Mouse (Mus musculus) forebrain, embryonic 14.5 days (tissue): ENCODE measurements around the gene Arap1. TPM values are rescaled to one million over a fixed set of nuclear protein-coding genes. Genes with fewer than 3 reads are reported as not detected.
A peak's percentile ranks its signal among the peaks of the same experiment; 100 is the strongest.

Source experiments
- ATAC-seq: fragments of 200-750 bp; cut with Nextera tagmentation; 2 replicates; pipeline ENCODE4 v1.8.0; 2017; ENCODE audit warnings: mild to moderate bottlenecking, moderate library complexity
- DNase-seq: peaks from one replicate; pipeline ENCODE4 v3.0.0-alpha.2; 2015; ENCODE audit warnings: low spot score
- H3K27ac ChIP-seq: fragments of 300-500 bp; sonication (generic); 2 replicates; pipeline ENCODE4 v1.5.1; 2014; ENCODE audit warnings: low read depth, mild to moderate bottlenecking, control low read depth, low read length, moderate library complexity
- H3K27me3 ChIP-seq: fragments of 300-500 bp; sonication (generic); replicated peaks from 2 replicates; pipeline ENCODE4 v1.6.1; 2014; ENCODE audit warnings: low read length, control low read depth, mixed read lengths; ENCODE audit not compliant: control insufficient read depth, insufficient read depth
- H3K36me3 ChIP-seq: fragments of 300-500 bp; sonication (generic); 2 replicates; pipeline ENCODE4 v1.6.1; 2014; ENCODE audit warnings: low read length, control low read depth; ENCODE audit not compliant: control insufficient read depth, insufficient read depth
- H3K4me1 ChIP-seq: fragments of 300-500 bp; sonication (generic); 2 replicates; pipeline ENCODE4 v1.6.1; 2014; ENCODE audit warnings: antibody characterized with exemption, low read length, control low read depth; ENCODE audit not compliant: control insufficient read depth, insufficient read depth
- H3K4me2 ChIP-seq: fragments of 300-500 bp; sonication (generic); 2 replicates; pipeline ENCODE4 v1.6.1; 2014; ENCODE audit warnings: mild to moderate bottlenecking, control low read depth, low read length
- H3K4me3 ChIP-seq: fragments of 300-500 bp; sonication (generic); 2 replicates; pipeline ENCODE4 v1.5.1; 2014; ENCODE audit warnings: low read depth, low read length, control low read depth
- H3K9ac ChIP-seq: fragments of 300-500 bp; sonication (generic); 2 replicates; pipeline ENCODE4 v1.6.1; 2014; ENCODE audit warnings: mild to moderate bottlenecking, low read length, control low read depth, moderate library complexity
- H3K9me3 ChIP-seq: fragments of 300-500 bp; sonication (generic); replicated peaks from 2 replicates; pipeline ENCODE4 v1.6.1; 2016; ENCODE audit warnings: low read length, control low read depth, mixed read lengths; ENCODE audit not compliant: control insufficient read depth
- WGBS: fragments of 180-500 bp; shearing (Covaris S2); extraction: QIAGEN DNeasy Blood & Tissue Kit; methylation state at CpG from one replicate; pipeline ENCODE4 v1.1.7; 2014; 5-methylcytosine and 5-hydroxymethylcytosine counted together
- polyA plus RNA-seq: library from polyadenylated mRNA; unstranded; fragments of >200 nt; fragmentation: Nextera tagmentation; extraction: Ambion mirVana; gene quantifications from 2 replicates; pipeline ENCODE4 v1.2.1, GENCODE M21; 2014

Gene Arap1
- polyA plus RNA-seq, 1 experiment from 2014 or later: 5.8 TPM

DNA sequence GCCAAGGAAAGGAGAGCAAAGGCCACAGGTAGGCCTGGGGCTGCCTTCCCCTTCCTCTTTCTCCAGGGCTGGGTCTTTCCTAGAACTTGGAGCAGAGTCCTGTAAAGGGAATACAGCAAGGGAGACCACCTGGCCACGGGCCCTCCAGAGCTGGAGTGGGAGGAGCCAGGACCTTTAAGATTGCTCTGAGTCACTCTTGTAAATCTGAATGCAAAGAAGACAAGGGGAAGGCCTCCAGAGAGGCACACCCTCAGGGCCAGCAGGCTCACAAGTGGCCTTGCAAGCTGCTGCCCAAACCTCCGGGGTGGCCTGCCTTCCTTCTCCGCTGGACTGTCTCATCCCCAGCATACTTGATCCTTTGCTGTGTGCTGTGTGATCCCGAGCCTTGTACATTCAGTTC is 13.9 kb downstream of the Arap1 start:
- H3K4me2 ChIP-seq: no peak overlapping the region
- H3K27me3 ChIP-seq: no peaks in the 10 kb centered on the region
- ATAC-seq (no peak), DNase-seq (no peak)
- 69% methylated on average over 4 of the region's 4 CpGs for WGBS
- no peaks in the 10 kb centered on the region for H3K9me3 ChIP-seq
- H3K36me3 ChIP-seq: no peaks in the 10 kb centered on the region
- H3K27ac ChIP-seq: no peak overlapping the region
- H3K4me1 ChIP-seq: no peaks in the 10 kb centered on the region
- no peak overlapping the region for H3K4me3 ChIP-seq
- H3K9ac ChIP-seq: no peak overlapping the region

GRCm38 (mm10) chr7:101362791-101363191 is 14.9 kb downstream of the Arap1 start:
- H3K27ac ChIP-seq: no peak overlapping the region
- no peak for DNase-seq
- no peaks in the 10 kb centered on the region for H3K4me1 ChIP-seq
- WGBS: 79% methylated on average over 5 of the region's 5 CpGs
- H3K4me3 ChIP-seq: no peak overlapping the region
- H3K9ac ChIP-seq: no peak overlapping the region
- H3K4me2 ChIP-seq: no peak overlapping the region
- no peaks in the 10 kb centered on the region for H3K9me3 ChIP-seq
- ATAC-seq: no peak
- H3K36me3 ChIP-seq: no peaks in the 10 kb centered on the region
- H3K27me3 ChIP-seq: no peaks in the 10 kb centered on the region

DNA sequence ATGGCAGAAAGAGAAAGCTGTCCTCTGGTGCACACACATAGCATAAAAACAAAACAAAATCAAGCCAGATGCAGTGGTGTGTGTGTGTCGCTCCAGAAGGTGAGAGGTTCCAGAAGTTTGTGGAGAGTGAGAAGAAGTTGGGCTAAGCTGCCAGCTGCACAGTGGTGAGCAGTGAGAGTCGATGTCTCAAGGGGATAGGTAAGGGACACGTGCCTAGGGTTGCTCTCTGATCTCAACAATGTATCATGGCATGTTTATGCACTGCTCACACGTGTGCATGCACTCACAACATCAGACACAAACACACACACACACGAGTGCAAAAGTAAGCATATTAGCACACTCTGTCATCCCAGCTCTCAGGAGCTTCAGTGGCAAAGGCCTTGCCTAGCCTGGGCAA is 16.0 kb downstream of the Arap1 start:
- H3K9ac ChIP-seq: no peak overlapping the region
- ATAC-seq (no peak), DNase-seq (no peak)
- H3K27me3 ChIP-seq: no peaks in the 10 kb centered on the region
- no peak overlapping the region for H3K27ac ChIP-seq
- no peak overlapping the region for H3K4me3 ChIP-seq
- H3K4me1 ChIP-seq: no peaks in the 10 kb centered on the region
- 84% methylated on average over 5 of the region's 5 CpGs for WGBS
- no peaks in the 10 kb centered on the region for H3K9me3 ChIP-seq
- H3K4me2 ChIP-seq: no peak overlapping the region
- H3K36me3 ChIP-seq: no peaks in the 10 kb centered on the region

- no peak for ATAC-seq
- no peak for DNase-seq
- Histone ChIP-seq H3K27me3 (no peaks in the 10 kb centered on the region), H3K4me2 (no peak overlapping the region), H3K4me1 (no peaks in the 10 kb centered on the region), H3K9ac (no peak overlapping the region), H3K27ac (no peak overlapping the region), H3K36me3 (no peaks in the 10 kb centered on the region), H3K4me3 (no peak overlapping the region), H3K9me3 (no peaks in the 10 kb centered on the region)
- 70% methylated on average over 11 of the region's 11 CpGs for WGBS
These were observed 20.3 kb downstream of the Arap1 start for GRCm38 (mm10) chr7:101367901-101368852.

- DNase-seq: no peak
- H3K27me3 ChIP-seq: no peaks in the 10 kb centered on the region
- no peaks in the 10 kb centered on the region for H3K4me1 ChIP-seq
- H3K9me3 ChIP-seq: no peaks in the 10 kb centered on the region
- H3K4me3 ChIP-seq: no peak overlapping the region
- H3K4me2 ChIP-seq: no peak overlapping the region
- no peak overlapping the region for H3K9ac ChIP-seq
- ATAC-seq: no peak
- no peak overlapping the region for H3K27ac ChIP-seq
- WGBS: 75% methylated on average over 7 of the region's 7 CpGs
- no peaks in the 10 kb centered on the region for H3K36me3 ChIP-seq
These were observed 21.8 kb downstream of the Arap1 start for GRCm38 (mm10) chr7:101369666-101370065.

DNA sequence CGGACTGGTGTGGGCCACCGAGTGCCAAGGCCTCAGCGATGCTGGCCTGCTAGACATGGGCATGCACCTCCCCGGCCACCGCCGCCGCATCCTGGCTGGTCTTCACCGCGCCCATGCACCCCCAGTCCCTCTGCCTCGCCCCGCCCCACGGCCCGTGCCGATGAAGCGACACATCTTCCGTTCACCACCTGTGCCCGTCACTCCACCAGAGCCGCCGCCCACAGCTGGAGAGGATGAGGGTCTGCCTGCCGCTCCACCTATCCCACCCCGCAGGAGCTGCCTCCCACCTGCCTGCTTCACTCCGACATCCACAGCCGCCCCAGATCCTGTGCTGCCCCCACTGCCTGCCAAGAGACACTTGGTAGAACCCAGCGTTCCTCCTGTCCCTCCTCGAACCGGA is 25.2 kb downstream of the Arap1 start:
- WGBS: 86% methylated on average over 24 of the region's 26 CpGs
- no peak for ATAC-seq
- no peaks in the 10 kb centered on the region for H3K36me3 ChIP-seq
- no peak overlapping the region for H3K4me2 ChIP-seq
- no peak overlapping the region for H3K4me3 ChIP-seq
- no peak for DNase-seq
- no peak overlapping the region for H3K9ac ChIP-seq
- H3K9me3 ChIP-seq: no peaks in the 10 kb centered on the region
- H3K27me3 ChIP-seq: no peaks in the 10 kb centered on the region
- peaks cover 5% of the 10 kb centered on the region for H3K4me1 ChIP-seq
- H3K27ac ChIP-seq: no peak overlapping the region

DNA sequence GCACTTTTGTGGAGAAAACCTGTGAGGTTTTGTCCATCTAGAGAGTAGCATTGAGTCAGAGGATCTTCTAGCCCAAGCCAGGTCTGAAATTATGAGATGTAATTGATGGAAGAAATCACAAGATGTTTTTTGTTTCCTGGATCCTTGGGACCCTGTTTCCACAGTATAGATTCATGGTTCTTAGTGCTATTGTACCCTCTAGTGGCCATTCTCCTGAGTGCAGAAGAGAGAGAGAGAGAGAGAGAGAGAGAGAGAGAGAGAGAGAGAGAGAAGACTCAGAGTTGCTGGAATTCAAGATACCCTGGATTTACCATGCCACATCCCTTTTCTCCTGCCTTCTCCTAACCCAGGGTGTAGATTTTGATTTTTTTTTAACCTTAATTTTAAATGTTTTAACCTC is 26.3 kb downstream of the Arap1 start:
- H3K36me3 ChIP-seq: no peaks in the 10 kb centered on the region
- no peak overlapping the region for H3K4me2 ChIP-seq
- H3K9me3 ChIP-seq: no peaks in the 10 kb centered on the region
- peak; percentile 86 for DNase-seq
- no peak overlapping the region for H3K27ac ChIP-seq
- peaks cover 8% of the 10 kb centered on the region for H3K4me1 ChIP-seq
- H3K4me3 ChIP-seq: no peak overlapping the region
- peak; percentile 47 for ATAC-seq
- H3K27me3 ChIP-seq: no peaks in the 10 kb centered on the region
- H3K9ac ChIP-seq: no peak overlapping the region

GRCm38 (mm10) chr7:101376701-101377340 is 29.0 kb downstream of the Arap1 start:
- H3K4me1 ChIP-seq: peaks cover 8% of the 10 kb centered on the region
- H3K36me3 ChIP-seq: no peaks in the 10 kb centered on the region
- H3K4me3 ChIP-seq: no peak overlapping the region
- H3K4me2 ChIP-seq: no peak overlapping the region
- no peaks in the 10 kb centered on the region for H3K27me3 ChIP-seq
- WGBS: 51% methylated on average over 10 of the region's 10 CpGs
- ATAC-seq: peak; percentile 81
- no peaks in the 10 kb centered on the region for H3K9me3 ChIP-seq
- H3K9ac ChIP-seq: no peak overlapping the region
- peak; percentile 76 for DNase-seq
- no peak overlapping the region for H3K27ac ChIP-seq

- 13% methylated on average over 7 of the region's 7 CpGs for WGBS
- ATAC-seq (peak; percentile 52), DNase-seq (peak; percentile 58)
- H3K4me3 ChIP-seq: no peak overlapping the region
- peak overlapping the region; percentile 23; the same call in 1 of the 2 replicates for H3K4me2 ChIP-seq
- no peaks in the 10 kb centered on the region for H3K9me3 ChIP-seq
- H3K36me3 ChIP-seq: no peaks in the 10 kb centered on the region
- no peaks in the 10 kb centered on the region for H3K27me3 ChIP-seq
- H3K27ac ChIP-seq: no peak overlapping the region
- H3K4me1 ChIP-seq: peaks cover 8% of the 10 kb centered on the region
- no peak overlapping the region for H3K9ac ChIP-seq
These were observed 29.9 kb downstream of the Arap1 start for GRCm38 (mm10) chr7:101377741-101378262.
